Mouse (Mus musculus): ENCODE results near the gene Tars2.
A peak's percentile ranks its signal among the peaks of the same experiment; 100 is the strongest.

The Tars2 gene

GRCm38 (mm10) chr3:95734092-95734702 is 25.8 kb downstream of the Tars2 start:
- DNase-seq (ENCODE audit: low spot score) = no peak

GRCm38 (mm10) chr3:95732744-95733521 is 27.1 kb downstream of the Tars2 start:
- DNase-seq (ENCODE audit: low spot score) = no peak

GRCm38 (mm10) chr3:95732297-95732696 is 27.7 kb downstream of the Tars2 start:
- DNase-seq (ENCODE audit: low spot score) = no peak

- no peak for DNase-seq (ENCODE audit: low spot score)
Observed at GRCm38 (mm10) chr3:95731802-95732201, 28.2 kb downstream of the Tars2 start.

GRCm38 (mm10) chr3:95730431-95730830 is 29.6 kb downstream of the Tars2 start:
- no peak for DNase-seq (ENCODE audit: low spot score)

GRCm38 (mm10) chr3:95728906-95729305 is 31.1 kb downstream of the Tars2 start:
- DNase-seq (ENCODE audit: low spot score) = no peak

GRCm38 (mm10) chr3:95726696-95727358 is 33.2 kb downstream of the Tars2 start:
- no peak for DNase-seq (ENCODE audit: low spot score)

GRCm38 (mm10) chr3:95725863-95726262 is 34.1 kb downstream of the Tars2 start:
- no peak for DNase-seq (ENCODE audit: low spot score)

GRCm38 (mm10) chr3:95722386-95722785 is 37.6 kb downstream of the Tars2 start:
- DNase-seq (ENCODE audit: low spot score) = no peak

GRCm38 (mm10) chr3:95718153-95718552 is 41.9 kb downstream of the Tars2 start:
- DNase-seq (ENCODE audit: low spot score) = no peak

GRCm38 (mm10) chr3:95716075-95716474 is 43.9 kb downstream of the Tars2 start:
- DNase-seq (ENCODE audit: low spot score) = no peak

GRCm38 (mm10) chr3:95709967-95710366 is 50.0 kb downstream of the Tars2 start:
- DNase-seq (ENCODE audit: low spot score) = no peak

- DNase-seq (ENCODE audit: low spot score) = no peak
Observed at GRCm38 (mm10) chr3:95709044-95709443, 51.0 kb downstream of the Tars2 start.

- no peak for DNase-seq (ENCODE audit: low spot score)
Observed at GRCm38 (mm10) chr3:95707497-95707896, 52.5 kb downstream of the Tars2 start.

GRCm38 (mm10) chr3:95706273-95706672 is 53.7 kb downstream of the Tars2 start:
- no peak for DNase-seq (ENCODE audit: low spot score)

- no peak for DNase-seq (ENCODE audit: low spot score)
Observed at GRCm38 (mm10) chr3:95704612-95705011, 55.4 kb downstream of the Tars2 start.

GRCm38 (mm10) chr3:95703276-95703675 is 56.7 kb downstream of the Tars2 start:
- DNase-seq (ENCODE audit: low spot score) = no peak

- peak; percentile 46 for DNase-seq (ENCODE audit: low spot score)
Observed at GRCm38 (mm10) chr3:95701877-95702540, 58.0 kb downstream of the Tars2 start.

GRCm38 (mm10) chr3:95701085-95701484 is 58.9 kb downstream of the Tars2 start:
- no peak for DNase-seq (ENCODE audit: low spot score)

GRCm38 (mm10) chr3:95700233-95700681 is 59.7 kb downstream of the Tars2 start:
- no peak for DNase-seq (ENCODE audit: low spot score)

GRCm38 (mm10) chr3:95698286-95698685 is 61.7 kb downstream of the Tars2 start:
- no peak for DNase-seq (ENCODE audit: low spot score)

GRCm38 (mm10) chr3:95696360-95696759 is 63.6 kb downstream of the Tars2 start:
- DNase-seq (ENCODE audit: low spot score) = no peak
